Mouse (Mus musculus) urinary bladder, postnatal 10 days (tissue): ENCODE data around the gene Syt2.

Experiments used
- DNase-seq: peaks from one replicate; pipeline ENCODE4 v3.0.0; 2022; ENCODE audit warnings: low spot score

Gene Syt2

GRCm38 (mm10) chr1:134747236-134748174 is 101.0 kb downstream of the Syt2 start:
- DNase-seq = no peak

- no peak for DNase-seq
Observed at GRCm38 (mm10) chr1:134749889-134750288, 103.4 kb downstream of the Syt2 start.

- DNase-seq = no peak
Observed at GRCm38 (mm10) chr1:134752447-134752846, 106.0 kb downstream of the Syt2 start.

GRCm38 (mm10) chr1:134753751-134754630 is 107.5 kb downstream of the Syt2 start:
- DNase-seq = no peak

- DNase-seq = no peak
Observed at GRCm38 (mm10) chr1:134754818-134755217, 108.3 kb downstream of the Syt2 start.

GRCm38 (mm10) chr1:134755548-134756189 is 109.2 kb downstream of the Syt2 start:
- DNase-seq = no peak

GRCm38 (mm10) chr1:134756190-134756873 is 109.9 kb downstream of the Syt2 start:
- DNase-seq = no peak

- DNase-seq = no peak
Observed at GRCm38 (mm10) chr1:134757230-134757629, 110.8 kb downstream of the Syt2 start.

GRCm38 (mm10) chr1:134759133-134759532 is 112.7 kb downstream of the Syt2 start:
- DNase-seq = no peak

- no peak for DNase-seq
Observed at GRCm38 (mm10) chr1:134760642-134761041, 114.2 kb downstream of the Syt2 start.

GRCm38 (mm10) chr1:134761534-134761933 is 115.1 kb downstream of the Syt2 start:
- no peak for DNase-seq

- no peak for DNase-seq
Observed at GRCm38 (mm10) chr1:134763250-134763649, 116.8 kb downstream of the Syt2 start.

GRCm38 (mm10) chr1:134763776-134764438 is 117.4 kb downstream of the Syt2 start:
- no peak for DNase-seq

- DNase-seq = no peak
Observed at GRCm38 (mm10) chr1:134764831-134765458, 118.5 kb downstream of the Syt2 start.

GRCm38 (mm10) chr1:134766448-134766847 is 120.0 kb downstream of the Syt2 start:
- no peak for DNase-seq

GRCm38 (mm10) chr1:134770312-134770711 is 123.8 kb downstream of the Syt2 start:
- DNase-seq = no peak

GRCm38 (mm10) chr1:134771353-134771752 is 124.9 kb downstream of the Syt2 start:
- DNase-seq = no peak

GRCm38 (mm10) chr1:134771999-134772398 is 125.5 kb downstream of the Syt2 start:
- no peak for DNase-seq

- no peak for DNase-seq
Observed at GRCm38 (mm10) chr1:134772821-134773220, 126.3 kb downstream of the Syt2 start.

GRCm38 (mm10) chr1:134773256-134773655 is 126.8 kb downstream of the Syt2 start:
- DNase-seq = no peak

GRCm38 (mm10) chr1:134774247-134774646 is 127.8 kb downstream of the Syt2 start:
- DNase-seq = no peak
